Mouse (Mus musculus) lung, adult 2 months (tissue): ENCODE data around the gene Gfpt2. TPM values are rescaled to one million over a fixed set of nuclear protein-coding genes. Genes with fewer than 3 reads are reported as not detected.
A peak's percentile ranks its signal among the peaks of the same experiment; 100 is the strongest.

Source experiments
- DNase-seq: peaks from one replicate; pipeline ENCODE4 v3.0.0; 2022
- H3K4me1 ChIP-seq: fragments of 200-500 bp; 2 replicates; pipeline ENCODE4 v1.6.1; 2011; ENCODE audit warnings: low read length; ENCODE audit not compliant: control insufficient read depth, insufficient read depth
- H3K4me3 ChIP-seq: fragments of 200-500 bp; replicated peaks from 2 replicates; pipeline ENCODE3; 2011; ENCODE audit warnings: low read depth, mild to moderate bottlenecking, control low read depth, low read length; ENCODE audit errors: extremely low read depth
- CTCF ChIP-seq: fragments of 200-500 bp; IDR thresholded peaks from 2 replicates; pipeline ENCODE4 v1.5.1; 2011; ENCODE audit warnings: mild to moderate bottlenecking, low read length, control low read depth; ENCODE audit not compliant: insufficient read depth
- POLR2A ChIP-seq: fragments of 200-500 bp; IDR thresholded peaks from 2 replicates; pipeline ENCODE4 v1.6.1; 2011; ENCODE audit warnings: low read depth, mild to moderate bottlenecking, control low read depth, low read length, borderline replicate concordance; ENCODE audit errors: extremely low read depth
- WGBS: fragments of 180-500 bp; shearing (Covaris S2); methylation state at CpG from one replicate; pipeline ENCODE4 v1.1.7; 2018; 5-methylcytosine and 5-hydroxymethylcytosine counted together
- polyA plus RNA-seq: library from polyadenylated mRNA; depleted of rRNA; stranded (reverse); fragments of >200 nt; gene quantifications from 2 replicates; pipeline ENCODE4 v1.2.3, GENCODE M21; 2012; rRNA removed

Gfpt2 gene
- polyA plus RNA-seq, 1 experiment: 7.0 TPM

DNA sequence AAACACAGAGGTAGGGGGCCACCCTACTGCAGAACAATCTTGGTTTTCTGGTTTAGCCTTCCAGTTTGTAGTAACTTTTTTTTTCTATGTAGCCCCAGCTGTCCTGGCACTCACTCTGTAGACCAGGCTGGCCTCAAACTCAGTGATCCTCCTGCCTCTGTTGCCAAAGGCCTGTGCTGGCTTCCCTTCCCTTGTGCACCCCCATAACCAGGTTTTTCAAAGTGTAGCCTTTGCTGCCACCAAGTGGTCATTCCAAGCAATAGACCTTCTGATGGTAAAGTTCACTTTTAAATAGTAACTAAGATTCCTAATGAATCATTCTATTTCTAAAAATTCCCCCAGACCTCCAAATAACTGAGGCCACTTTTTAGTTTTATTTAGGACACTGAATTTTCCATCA, 75.8 kb downstream of the Gfpt2 start:
- TF ChIP-seq CTCF (peak; percentile 65), POLR2A (no peak)
- Histone ChIP-seq H3K4me3 (no peak overlapping the region), H3K4me1 (no peaks in the 10 kb centered on the region)
- peak; percentile 32 for DNase-seq

DNA sequence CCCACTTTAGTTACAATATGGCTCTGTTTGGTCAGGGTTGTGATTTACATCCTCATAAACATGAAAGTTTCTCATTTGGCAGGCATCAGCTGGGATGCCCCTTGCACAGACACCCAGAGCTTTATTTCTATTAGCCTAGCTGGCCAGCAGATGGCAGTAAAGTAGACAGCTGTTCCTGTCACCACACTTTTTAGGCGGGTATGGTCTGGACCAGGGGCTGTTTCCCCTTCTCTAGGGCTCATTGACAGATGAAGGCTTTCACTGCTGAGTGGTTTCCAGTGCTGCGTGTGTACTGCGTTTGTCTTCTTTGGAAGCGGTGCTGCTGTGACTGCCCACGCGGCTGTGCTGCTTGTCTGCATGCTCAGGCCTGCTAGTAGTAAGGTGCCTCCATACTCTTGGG, 77.9 kb downstream of the Gfpt2 start:
- no peak overlapping the region for H3K4me3 ChIP-seq
- H3K4me1 ChIP-seq: no peaks in the 10 kb centered on the region
- WGBS: 54% methylated on average over 6 of the region's 6 CpGs
- peak; percentile 25 for DNase-seq
- TF ChIP-seq CTCF: peak; percentile 43; the same call in 1 of the 2 replicates
- TF ChIP-seq POLR2A: no peak

DNA sequence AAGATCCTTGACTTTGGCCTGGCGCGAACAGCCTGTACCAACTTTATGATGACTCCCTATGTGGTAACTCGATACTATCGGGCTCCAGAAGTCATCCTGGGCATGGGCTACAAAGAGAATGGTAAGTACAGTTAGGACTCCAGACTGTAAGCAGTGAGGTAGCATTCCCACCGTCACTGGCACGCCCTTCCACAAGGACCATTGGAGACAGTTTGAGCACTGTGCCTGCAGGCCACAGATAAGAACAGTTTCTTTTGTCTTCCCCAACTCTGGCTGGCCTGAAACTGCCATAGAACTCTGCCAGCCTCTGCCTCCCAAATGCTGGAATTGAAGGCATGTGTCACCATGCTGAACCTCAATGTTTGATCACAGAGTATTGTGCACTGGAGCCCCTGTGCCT, 78.8 kb downstream of the Gfpt2 start:
- DNase-seq: no peak
- TF ChIP-seq POLR2A (no peak), CTCF (no peak)

DNA sequence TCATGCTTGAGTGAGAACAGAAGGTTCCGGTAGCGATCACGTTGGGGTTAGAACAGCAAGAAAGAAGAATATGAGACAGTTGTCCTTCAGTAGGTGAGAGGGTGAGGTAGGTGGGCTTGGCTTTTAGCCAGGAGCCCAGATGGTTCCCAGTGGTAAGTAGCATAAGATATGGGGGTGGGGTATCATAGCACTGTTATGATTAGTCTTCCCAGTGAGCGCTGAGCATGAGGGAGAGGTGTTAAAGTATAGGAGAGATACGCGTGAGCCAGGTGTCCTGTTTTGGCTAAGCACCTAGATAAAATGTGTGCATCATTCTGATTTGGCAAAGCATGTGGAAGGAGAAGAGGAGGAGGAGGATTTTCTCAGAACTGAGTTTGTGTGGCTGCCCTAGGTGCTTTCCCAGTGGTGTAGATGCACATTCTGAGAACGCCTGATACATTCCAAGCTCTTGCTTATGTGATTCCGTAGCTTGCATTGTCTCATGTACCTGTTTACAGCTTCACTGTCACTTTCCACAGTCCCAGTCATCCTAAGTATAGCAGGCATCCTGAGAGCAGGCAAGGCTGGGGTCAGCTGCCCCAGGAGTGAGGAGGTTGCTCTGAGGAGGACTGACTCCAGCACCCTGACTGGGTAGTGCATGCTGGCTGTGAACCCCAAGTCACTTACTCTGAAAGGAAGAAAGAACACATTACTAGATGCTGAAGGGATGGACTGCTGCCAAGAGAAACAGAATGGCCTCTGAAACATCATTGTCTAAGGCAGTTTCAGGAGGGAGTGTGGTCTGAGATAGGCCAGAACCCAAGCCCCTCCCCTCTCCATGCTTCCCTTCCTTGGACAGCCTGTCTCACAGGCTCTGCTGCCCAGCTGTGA, 83.2 kb downstream of the Gfpt2 start:
- TF ChIP-seq CTCF (no peak), POLR2A (no peak)
- 81% methylated on average over 8 of the region's 8 CpGs for WGBS
- Histone ChIP-seq H3K4me3 (no peak overlapping the region), H3K4me1 (peaks cover 5% of the 10 kb centered on the region; the same call in 1 of the 2 replicates)
- no peak for DNase-seq

More for the DNA sequence above, 78.8 kb downstream of the Gfpt2 start:
- Histone ChIP-seq H3K4me3 (no peak overlapping the region), H3K4me1 (no peaks in the 10 kb centered on the region)
- WGBS: 92% methylated on average over 6 of the region's 6 CpGs

DNA sequence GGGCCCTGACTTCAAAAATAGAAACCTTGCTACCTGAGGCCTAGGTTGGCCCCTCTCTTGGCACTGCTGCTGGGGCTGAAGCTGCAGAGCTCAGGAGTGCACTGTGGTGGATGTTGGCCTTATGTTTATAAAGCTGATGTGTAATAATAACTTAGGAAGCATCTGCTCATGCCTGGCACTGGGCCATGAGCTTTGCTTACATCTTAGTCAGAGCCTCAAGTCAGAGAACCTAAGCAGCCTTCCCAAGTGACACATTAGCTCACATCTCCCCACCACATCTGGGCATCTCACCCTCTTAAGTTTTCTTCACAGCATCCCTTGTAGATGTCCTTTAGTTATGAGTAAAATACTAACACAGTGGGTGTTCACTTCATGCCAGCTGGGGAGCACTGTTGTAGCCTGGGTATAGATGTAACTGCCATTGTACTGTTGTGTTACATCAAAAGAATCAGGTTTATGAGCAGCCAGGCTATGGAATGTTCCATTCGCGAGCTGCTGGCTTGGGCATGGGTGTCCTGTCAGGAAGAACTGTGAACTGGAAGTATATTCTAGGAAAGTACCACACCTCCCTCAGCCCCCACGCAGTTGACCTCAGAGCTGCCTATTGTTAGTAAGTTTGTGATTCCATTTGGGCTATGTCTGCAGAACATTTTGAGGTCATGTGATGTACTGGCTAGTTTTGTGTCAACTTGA, 86.1 kb downstream of the Gfpt2 start:
- Histone ChIP-seq H3K4me3 (no peak overlapping the region), H3K4me1 (peaks cover 5% of the 10 kb centered on the region; the same call in 1 of the 2 replicates)
- no peak for DNase-seq
- WGBS: 54% methylated on average over 3 of the region's 3 CpGs
- TF ChIP-seq POLR2A (no peak), CTCF (no peak)

DNA sequence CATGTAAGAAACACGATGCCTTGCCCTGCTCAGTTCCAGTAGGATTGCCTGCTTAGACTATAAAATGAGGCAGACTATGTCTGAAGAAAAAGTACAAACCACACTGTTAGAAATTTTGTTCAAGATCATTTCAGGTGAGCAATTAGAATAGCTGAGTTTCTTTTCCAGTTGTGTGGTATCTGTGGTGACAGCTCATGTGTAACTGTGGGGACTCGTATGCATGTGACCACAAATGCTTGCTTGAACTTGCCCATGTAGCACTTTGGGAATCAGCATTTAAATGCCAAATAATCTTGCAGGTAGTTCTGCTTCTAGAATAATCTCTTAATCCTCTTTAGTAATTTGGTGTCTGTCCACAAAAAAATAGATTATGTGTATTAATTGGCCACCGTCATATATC, 89.4 kb downstream of the Gfpt2 start:
- H3K4me3 ChIP-seq: no peak overlapping the region
- WGBS: 93% methylated on average over 3 of the region's 3 CpGs
- TF ChIP-seq POLR2A (no peak), CTCF (no peak)
- H3K4me1 ChIP-seq: peaks cover 5% of the 10 kb centered on the region; the same call in 1 of the 2 replicates
- DNase-seq: no peak

Other genes starting within 250 kb of the Gfpt2 start
- gene Olfr1380, start 237.3 kb upstream of the Gfpt2 start, polyA plus RNA-seq: not detected in 2 replicates
- 28.0 and 32.0 TPM in 2 replicates for gene Flt4, start 184.9 kb upstream of the Gfpt2 start, polyA plus RNA-seq
- gene Scgb3a1, start 130.6 kb upstream of the Gfpt2 start, polyA plus RNA-seq: 2,792 and 3,426 TPM in 2 replicates
- 9.5 and 15.3 TPM in 2 replicates for gene Cnot6, start 81.5 kb upstream of the Gfpt2 start, polyA plus RNA-seq
- 18.5 and 22.9 TPM in 2 replicates for gene Mapk9, start 52.6 kb downstream of the Gfpt2 start, polyA plus RNA-seq
- gene Rasgef1c, start 107.7 kb downstream of the Gfpt2 start, polyA plus RNA-seq: 0.26 and 0.91 TPM in 2 replicates
- gene Rnf130, start 231.2 kb downstream of the Gfpt2 start, polyA plus RNA-seq: 38.9 and 47.4 TPM in 2 replicates